23 mouse cellular contexts compared by ENCODE assay signal in genomic region chr16:35305226-35305625, GRCm38 (mm10).
"Had no signal": no experiment of that assay in that cellular context is flagged by ENCODE, and none has a peak within 500 bp of the region (broad histone marks: within the 10 kb centered on the region; RNA-seq: fewer than 3 reads in every experiment).

No protein-coding gene starts in this region.

- H3K27ac ChIP-seq: gastrocnemius, adult 2 months; heart, adult 2 months; hindbrain, embryonic 10.5 days; hindbrain, embryonic 12.5 days; hindbrain, embryonic 14.5 days; intestine, embryonic 15.5 days; layer of hippocampus, adult 2 months; left cerebral cortex, adult 2 months; limb, embryonic 10.5 days; limb, embryonic 12.5 days; liver, embryonic 14.5 days had no signal

- H3K4me3 ChIP-seq: gastrocnemius, adult 2 months; heart, adult 2 months; heart, embryonic 12.5 days; hindbrain, embryonic 10.5 days; hindbrain, embryonic 12.5 days; intestine, embryonic 15.5 days; layer of hippocampus, adult 2 months; left cerebral cortex, adult 2 months; limb, embryonic 10.5 days; limb, embryonic 12.5 days had no signal

- H3K9me3 ChIP-seq: heart, embryonic 12.5 days; hindbrain, embryonic 10.5 days; hindbrain, embryonic 12.5 days; intestine, embryonic 15.5 days; limb, embryonic 10.5 days; limb, embryonic 12.5 days had no signal

- H3K4me1 ChIP-seq: hindbrain, embryonic 10.5 days; hindbrain, embryonic 12.5 days; intestine, embryonic 15.5 days; limb, embryonic 10.5 days; limb, embryonic 12.5 days had no signal

- H3K9ac ChIP-seq: heart, embryonic 12.5 days; hindbrain, embryonic 12.5 days; hindbrain, embryonic 14.5 days; intestine, embryonic 15.5 days; limb, embryonic 12.5 days; liver, embryonic 14.5 days had no signal

- H3K27me3 ChIP-seq: heart, embryonic 12.5 days; hindbrain, embryonic 12.5 days; intestine, embryonic 15.5 days; limb, embryonic 12.5 days had no signal

- H3K4me2 ChIP-seq: heart, embryonic 12.5 days; hindbrain, embryonic 12.5 days; hindbrain, embryonic 14.5 days; intestine, embryonic 15.5 days; limb, embryonic 12.5 days had no signal

- ATAC-seq: hindbrain, embryonic 16.5 days; inflammation-experienced regulatory T-cells, adult 6 months; intestine, embryonic 15.5 days; intestine, postnatal 0 days had no signal

- DNase-seq: gastrocnemius, adult 2 months; gastrocnemius, postnatal 10 days; gastrocnemius, postnatal 25 days; heart, postnatal 10 days; heart, postnatal 4 days; kidney, adult 18-20 months; kidney, adult 8-10 months; kidney, postnatal 10 days; kidney, postnatal 4 days had no signal
